Mouse (Mus musculus): ENCODE results near the gene Olfr1224-ps1. TPM values are rescaled to one million over a fixed set of nuclear protein-coding genes. Genes with fewer than 3 reads are reported as not detected.
"Not testable (repeated sequence)": the region's sequence is repeated elsewhere in the genome, so short reads cannot be mapped to it uniquely, and the experiment has no call there.

Olfr1224-ps1 gene
- total RNA-seq (2014; rRNA removed; ENCODE audit: low replicate concordance) (not detected in 2 replicates), polyA plus RNA-seq (2015; fragmentation: Nextera tagmentation; extraction: Ambion mirVana) (not detected in 2 replicates)

GRCm38 (mm10) chr2:89163991-89164390 is at the start of gene Olfr1224-ps1:
Gene Olfr1224-ps1, minus strand, starts transcription at chr2:89164091.
- H3K36me3 ChIP-seq (replicated peaks; ENCODE audit: control insufficient read depth, insufficient read depth, low read length); H3K27ac ChIP-seq (ENCODE audit: low read depth); H3K4me1 ChIP-seq (ENCODE audit: control insufficient read depth, insufficient read depth); DNase-seq (ENCODE audit: low spot score); H3K9me3 ChIP-seq (replicated peaks; ENCODE audit: control insufficient read depth, low read length); ATAC-seq (ENCODE audit: insufficient read depth, low read depth); H3K27me3 ChIP-seq (ENCODE audit: control insufficient read depth, insufficient read depth, low read length); H3K9ac ChIP-seq (replicated peaks; ENCODE audit: low read depth, low read length); H3K4me2 ChIP-seq (ENCODE audit: low read depth, low read length); H3K4me3 ChIP-seq (ENCODE audit: low read depth, low read length): not testable (repeated sequence)
- 81% methylated on average over 8 of the region's 8 CpGs for WGBS

- H3K4me2 ChIP-seq (ENCODE audit: low read depth, low read length), result no peak within 1 kb of the TSS
- DNase-seq (ENCODE audit: low spot score), result no peak
- WGBS, result 52% methylated on average over 2 of the region's 2 CpGs
- H3K27me3 ChIP-seq (ENCODE audit: control insufficient read depth, insufficient read depth, low read length), result no peaks in the 10 kb centered on the region
- ATAC-seq (ENCODE audit: insufficient read depth, low read depth), result no peak
- no peaks in the 10 kb centered on the region for H3K36me3 ChIP-seq (replicated peaks; ENCODE audit: control insufficient read depth, insufficient read depth, low read length)
- no peaks in the 10 kb centered on the region for H3K9me3 ChIP-seq (replicated peaks; ENCODE audit: control insufficient read depth, low read length)
- TF ChIP-seq EP300 (IDR thresholded peaks at IDR 0.05; ENCODE audit: low read depth) (no peak), CTCF (IDR thresholded peaks at IDR 0.05; ENCODE audit: low read depth) (no peak)
- no peak within 1 kb of the TSS for H3K27ac ChIP-seq (ENCODE audit: low read depth)
- no peaks in the 10 kb centered on the region for H3K4me1 ChIP-seq (ENCODE audit: control insufficient read depth, insufficient read depth)
- H3K9ac ChIP-seq (replicated peaks; ENCODE audit: low read depth, low read length), result no peak within 1 kb of the TSS
- H3K4me3 ChIP-seq (ENCODE audit: low read depth, low read length), result no peak within 1 kb of the TSS
Observed at GRCm38 (mm10) chr2:89199948-89200347, 36.1 kb upstream of the Olfr1224-ps1 start, which contains the start of gene Olfr1226. Gene Olfr1226, minus strand, starts transcription at chr2:89200048.

- DNase-seq (ENCODE audit: low spot score) (no peak), ATAC-seq (ENCODE audit: insufficient read depth, low read depth) (no peak)
- no peak overlapping the region for H3K27ac ChIP-seq (ENCODE audit: low read depth)
- H3K4me2 ChIP-seq (ENCODE audit: low read depth, low read length), result no peak overlapping the region
- no peak overlapping the region for H3K4me3 ChIP-seq (ENCODE audit: low read depth, low read length)
- 70% methylated on average over 3 of the region's 3 CpGs for WGBS
- no peaks in the 10 kb centered on the region for H3K9me3 ChIP-seq (replicated peaks; ENCODE audit: control insufficient read depth, low read length)
- TF ChIP-seq CTCF (IDR thresholded peaks at IDR 0.05; ENCODE audit: low read depth), result no peak
- no peaks in the 10 kb centered on the region for H3K36me3 ChIP-seq (replicated peaks; ENCODE audit: control insufficient read depth, insufficient read depth, low read length)
- no peaks in the 10 kb centered on the region for H3K27me3 ChIP-seq (ENCODE audit: control insufficient read depth, insufficient read depth, low read length)
- H3K4me1 ChIP-seq (ENCODE audit: control insufficient read depth, insufficient read depth), result no peaks in the 10 kb centered on the region
- no peak overlapping the region for H3K9ac ChIP-seq (replicated peaks; ENCODE audit: low read depth, low read length)
Observed at GRCm38 (mm10) chr2:89196325-89196982, 32.6 kb upstream of the Olfr1224-ps1 start.

- Histone ChIP-seq H3K4me2 (ENCODE audit: low read depth, low read length) (no peak within 1 kb of the TSS), H3K27me3 (ENCODE audit: control insufficient read depth, insufficient read depth, low read length) (no peaks in the 10 kb centered on the region), H3K27ac (ENCODE audit: low read depth) (no peak within 1 kb of the TSS), H3K9me3 (replicated peaks; ENCODE audit: control insufficient read depth, low read length) (no peaks in the 10 kb centered on the region), H3K4me1 (ENCODE audit: control insufficient read depth, insufficient read depth) (no peaks in the 10 kb centered on the region), H3K36me3 (replicated peaks; ENCODE audit: control insufficient read depth, insufficient read depth, low read length) (no peaks in the 10 kb centered on the region), H3K4me3 (ENCODE audit: low read depth, low read length) (no peak within 1 kb of the TSS), H3K9ac (replicated peaks; ENCODE audit: low read depth, low read length) (no peak within 1 kb of the TSS)
- no peak for DNase-seq (ENCODE audit: low spot score)
- no peak for ATAC-seq (ENCODE audit: insufficient read depth, low read depth)
- WGBS, result 64% methylated on average over 1 of the region's 1 CpGs
- no peak for TF ChIP-seq EP300 (IDR thresholded peaks at IDR 0.05; ENCODE audit: low read depth)
- no peak for TF ChIP-seq CTCF (IDR thresholded peaks at IDR 0.05; ENCODE audit: low read depth)
Observed at GRCm38 (mm10) chr2:89174569-89174968, 10.7 kb upstream of the Olfr1224-ps1 start, which contains the start of gene Olfr1225. Gene Olfr1225, minus strand, starts transcription at chr2:89174669.

GRCm38 (mm10) chr2:89164711-89165110 is 820 bp upstream of the Olfr1224-ps1 start:
- not testable (repeated sequence) for H3K27ac ChIP-seq (ENCODE audit: low read depth); H3K36me3 ChIP-seq (replicated peaks; ENCODE audit: control insufficient read depth, insufficient read depth, low read length); ATAC-seq (ENCODE audit: insufficient read depth, low read depth); H3K9ac ChIP-seq (replicated peaks; ENCODE audit: low read depth, low read length); H3K27me3 ChIP-seq (ENCODE audit: control insufficient read depth, insufficient read depth, low read length); DNase-seq (ENCODE audit: low spot score); H3K9me3 ChIP-seq (replicated peaks; ENCODE audit: control insufficient read depth, low read length); H3K4me3 ChIP-seq (ENCODE audit: low read depth, low read length); H3K4me2 ChIP-seq (ENCODE audit: low read depth, low read length); H3K4me1 ChIP-seq (ENCODE audit: control insufficient read depth, insufficient read depth)
- WGBS, result 71% methylated on average over 4 of the region's 4 CpGs

- TF ChIP-seq CTCF (IDR thresholded peaks at IDR 0.05; ENCODE audit: low read depth) (no peak), EP300 (IDR thresholded peaks at IDR 0.05; ENCODE audit: low read depth) (no peak)
- Histone ChIP-seq H3K27ac (ENCODE audit: low read depth) (no peak within 1 kb of the TSS), H3K9ac (replicated peaks; ENCODE audit: low read depth, low read length) (no peak within 1 kb of the TSS), H3K4me3 (ENCODE audit: low read depth, low read length) (no peak within 1 kb of the TSS), H3K27me3 (ENCODE audit: control insufficient read depth, insufficient read depth, low read length) (no peaks in the 10 kb centered on the region), H3K4me2 (ENCODE audit: low read depth, low read length) (no peak within 1 kb of the TSS), H3K9me3 (replicated peaks; ENCODE audit: control insufficient read depth, low read length) (0 out of 2 replicates have a peak, but pooled peaks cover 5% of the 10 kb centered on the region), H3K4me1 (ENCODE audit: control insufficient read depth, insufficient read depth) (no peaks in the 10 kb centered on the region), H3K36me3 (replicated peaks; ENCODE audit: control insufficient read depth, insufficient read depth, low read length) (no peaks in the 10 kb centered on the region)
- 40% methylated on average over 1 of the region's 1 CpGs for WGBS
- ATAC-seq (ENCODE audit: insufficient read depth, low read depth), result no peak
- DNase-seq (ENCODE audit: low spot score), result no peak
Observed at GRCm38 (mm10) chr2:89151460-89151859, 12.4 kb downstream of the Olfr1224-ps1 start, which contains the start of gene Olfr1223. Gene Olfr1223, minus strand, starts transcription at chr2:89151560.

All from heart, postnatal 0 days (tissue).